Mouse (Mus musculus) E14TG2a.4 (cell line): Measurements from ENCODE around the gene Ctnnbl1.

ENCODE experiments used
- H3K27me3 ChIP-seq: 2 replicates; pipeline ENCODE4 v1.6.1; 2014; ENCODE audit warnings: low read length, control low read depth; ENCODE audit not compliant: insufficient read depth
- H3K36me3 ChIP-seq: 2 replicates; pipeline ENCODE4 v1.6.1; 2014; ENCODE audit warnings: low read length, control low read depth; ENCODE audit not compliant: insufficient read depth
- H3K4me1 ChIP-seq: replicated peaks from 2 replicates; pipeline ENCODE4 v1.6.1; 2014; ENCODE audit warnings: low read depth, low read length, control low read depth
- H3K4me3 ChIP-seq: replicated peaks from 2 replicates; pipeline ENCODE4 v1.5.1; 2014; ENCODE audit warnings: mild to moderate bottlenecking, low read length
- H3K9me3 ChIP-seq: 2 replicates; pipeline ENCODE4 v1.6.1; 2014; ENCODE audit warnings: low read length, control low read depth
- CTCF ChIP-seq: conservative IDR thresholded peaks from 2 replicates; pipeline ENCODE4 v1.5.1; 2014; ENCODE audit warnings: low read length
- NANOG ChIP-seq: IDR thresholded peaks from 2 replicates; pipeline ENCODE4 v1.6.1; 2014; ENCODE audit warnings: borderline replicate concordance, low read length, mixed read lengths
- POU5F1 ChIP-seq: IDR thresholded peaks from 2 replicates; pipeline ENCODE4 v1.6.1; 2014; ENCODE audit warnings: low read length, borderline replicate concordance

Ctnnbl1 gene

DNA sequence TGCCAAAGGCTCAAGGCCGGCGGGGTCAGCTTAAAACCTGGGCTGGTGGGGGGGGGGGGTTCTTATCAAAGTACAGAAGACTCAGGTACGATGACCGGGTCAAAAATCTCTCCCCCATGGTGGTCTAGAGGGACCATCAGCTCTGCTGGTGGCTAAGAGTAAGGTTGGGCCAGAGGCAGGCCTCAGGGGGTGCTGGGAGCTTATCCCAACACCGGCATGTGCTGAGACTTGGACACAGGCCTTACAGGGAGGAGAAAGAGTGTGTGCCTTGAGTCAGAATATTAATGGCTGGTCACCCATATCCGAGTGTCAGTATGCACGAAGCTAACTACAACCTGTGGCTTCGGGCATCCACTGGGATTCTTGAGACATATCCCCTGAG, 31.4 kb upstream of the Ctnnbl1 start:
- no peak for TF ChIP-seq NANOG
- no peak for TF ChIP-seq POU5F1
- no peak for TF ChIP-seq CTCF
- Histone ChIP-seq H3K4me1 (peaks cover 46% of the 10 kb centered on the region), H3K9me3 (no peaks in the 10 kb centered on the region), H3K27me3 (no peaks in the 10 kb centered on the region), H3K36me3 (no peaks in the 10 kb centered on the region), H3K4me3 (no peak overlapping the region)

DNA sequence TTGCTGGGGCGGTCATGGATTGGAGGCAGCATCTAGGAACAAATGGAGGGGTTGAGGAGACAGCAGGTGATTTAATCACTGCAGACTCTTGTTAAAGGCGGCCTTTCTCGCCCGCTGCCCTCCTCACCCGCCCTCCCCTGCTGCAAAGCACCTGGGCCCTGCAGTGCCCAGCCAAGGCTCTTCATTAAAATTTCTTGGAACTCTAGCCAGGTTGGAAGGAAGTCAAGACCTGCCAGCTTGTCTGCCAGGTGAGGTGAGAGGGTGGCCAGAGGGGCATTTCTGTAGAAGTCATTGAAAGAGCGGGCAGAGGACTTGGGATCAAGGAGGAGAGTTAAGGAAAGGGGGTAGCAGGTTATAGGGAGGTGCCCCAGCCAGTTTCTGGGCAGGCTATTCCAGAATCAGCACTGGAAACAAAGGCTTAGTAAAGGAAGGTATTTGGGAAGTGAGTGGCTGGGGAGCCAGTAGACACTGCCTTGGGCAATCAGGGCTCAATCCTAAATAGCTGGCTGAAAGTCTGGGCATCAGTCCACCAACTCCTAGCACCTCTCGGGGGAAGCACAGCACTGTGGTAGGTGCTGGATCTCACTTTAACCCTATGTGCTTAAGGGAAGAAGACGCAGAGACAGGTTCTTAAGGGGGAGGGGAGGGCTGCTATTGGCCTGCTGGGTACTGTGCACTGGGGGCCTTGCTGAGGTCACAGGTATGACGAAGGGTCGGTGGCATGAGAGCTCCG, 29.8 kb upstream of the Ctnnbl1 start:
- TF ChIP-seq NANOG, result no peak
- no peak for TF ChIP-seq CTCF
- no peak for TF ChIP-seq POU5F1
- H3K27me3 ChIP-seq, result no peaks in the 10 kb centered on the region
- no peaks in the 10 kb centered on the region for H3K9me3 ChIP-seq
- H3K4me1 ChIP-seq, result peaks cover 46% of the 10 kb centered on the region
- no peaks in the 10 kb centered on the region for H3K36me3 ChIP-seq
- no peak overlapping the region for H3K4me3 ChIP-seq

DNA sequence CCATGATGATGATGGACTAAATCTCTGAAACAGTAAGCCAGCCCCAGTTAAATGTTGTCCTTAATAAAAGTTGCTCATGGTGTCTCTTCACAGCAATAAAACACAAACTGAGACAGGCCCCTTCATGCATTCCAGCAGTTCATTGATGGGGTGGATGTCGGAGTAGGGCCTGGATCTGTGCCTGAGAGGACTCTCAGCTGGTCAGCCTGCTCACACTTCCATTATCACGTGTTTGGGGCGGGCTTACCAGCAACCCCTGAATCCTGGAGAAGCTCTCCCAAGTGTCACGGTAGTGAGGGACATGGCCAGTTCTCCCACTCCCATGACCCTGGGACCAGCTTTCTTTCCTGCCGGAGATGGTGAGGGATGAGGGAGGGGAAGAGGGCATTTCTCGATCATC, 24.5 kb upstream of the Ctnnbl1 start:
- H3K36me3 ChIP-seq, result no peaks in the 10 kb centered on the region
- H3K4me1 ChIP-seq, result peaks cover 3% of the 10 kb centered on the region
- TF ChIP-seq CTCF, result no peak
- TF ChIP-seq NANOG, result no peak
- no peak for TF ChIP-seq POU5F1
- no peak overlapping the region for H3K4me3 ChIP-seq
- no peaks in the 10 kb centered on the region for H3K9me3 ChIP-seq
- H3K27me3 ChIP-seq, result no peaks in the 10 kb centered on the region

- H3K4me3 ChIP-seq, result no peak overlapping the region
- no peaks in the 10 kb centered on the region for H3K27me3 ChIP-seq
- no peaks in the 10 kb centered on the region for H3K9me3 ChIP-seq
- no peaks in the 10 kb centered on the region; the same call in none of the 2 replicates for H3K4me1 ChIP-seq
- H3K36me3 ChIP-seq, result no peaks in the 10 kb centered on the region
- TF ChIP-seq NANOG, result no peak
- TF ChIP-seq POU5F1, result no peak
- no peak for TF ChIP-seq CTCF
Measured at GRCm38 (mm10) chr2:157715586-157716191, 21.5 kb upstream of the Ctnnbl1 start.

DNA sequence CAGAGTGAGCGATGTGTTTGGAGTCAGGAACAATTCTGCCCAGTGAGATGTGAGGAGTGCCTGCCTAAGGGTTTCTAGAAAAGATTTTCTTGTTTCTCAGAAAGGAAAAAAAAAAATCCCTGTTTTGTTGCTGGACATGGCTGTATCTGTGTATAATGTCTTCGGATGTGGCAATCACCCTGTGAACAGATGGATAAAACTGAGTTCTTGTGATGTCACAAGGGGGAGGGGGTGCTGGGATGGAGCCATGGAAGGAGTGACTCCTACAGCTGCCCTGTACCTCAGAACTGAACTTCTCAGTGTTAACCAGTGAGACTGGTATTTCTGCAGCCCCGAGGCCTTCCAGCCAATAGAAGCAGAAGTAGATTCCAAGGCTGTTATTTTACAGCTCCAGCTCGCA, 18.8 kb upstream of the Ctnnbl1 start:
- no peaks in the 10 kb centered on the region for H3K9me3 ChIP-seq
- H3K4me1 ChIP-seq, result no peaks in the 10 kb centered on the region; the same call in none of the 2 replicates
- no peak for TF ChIP-seq POU5F1
- TF ChIP-seq NANOG, result no peak
- TF ChIP-seq CTCF, result no peak
- no peaks in the 10 kb centered on the region; the same call in 1 of the 2 replicates for H3K27me3 ChIP-seq
- H3K4me3 ChIP-seq, result no peak overlapping the region
- H3K36me3 ChIP-seq, result no peaks in the 10 kb centered on the region

DNA sequence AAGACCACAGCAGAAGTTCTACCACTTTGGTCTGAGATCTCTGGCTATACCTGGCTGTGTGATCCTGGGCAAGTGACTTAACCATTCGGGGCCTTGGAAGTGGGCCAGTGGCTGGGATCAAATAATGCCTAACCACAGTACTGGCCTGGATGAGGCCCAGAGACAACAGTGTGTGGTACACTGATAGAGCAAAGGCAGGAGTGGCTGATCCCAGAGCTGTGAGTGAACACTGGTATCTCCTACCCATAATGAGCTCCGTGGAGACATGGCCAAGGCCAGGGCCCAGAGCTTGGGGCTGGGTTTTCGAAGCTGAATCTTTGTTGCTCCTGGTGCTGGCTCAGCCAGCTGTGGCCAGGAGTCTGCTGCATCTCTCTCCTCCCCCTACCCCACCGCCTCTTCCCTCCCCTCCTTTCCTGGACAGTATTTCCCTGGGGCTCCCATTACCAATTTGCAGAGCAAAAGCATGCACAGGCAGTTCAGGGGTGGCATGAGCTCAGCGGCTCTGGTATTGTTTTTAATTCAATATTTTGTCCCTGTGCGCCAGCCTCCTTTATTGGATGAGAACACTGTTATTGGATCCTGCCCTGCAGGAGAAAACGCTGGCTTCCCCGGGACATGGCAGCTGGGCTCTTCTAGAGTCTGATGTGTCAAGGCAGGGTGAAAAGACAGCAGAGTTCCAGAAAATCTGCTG, 13.2 kb upstream of the Ctnnbl1 start:
- TF ChIP-seq NANOG, result no peak
- TF ChIP-seq CTCF, result no peak
- no peak for TF ChIP-seq POU5F1
- H3K4me3 ChIP-seq, result no peak overlapping the region
- H3K36me3 ChIP-seq, result no peaks in the 10 kb centered on the region

GRCm38 (mm10) chr2:157724574-157724914, 12.7 kb upstream of the Ctnnbl1 start:
- peaks cover 6% of the 10 kb centered on the region; the same call in 1 of the 2 replicates for H3K27me3 ChIP-seq
- no peaks in the 10 kb centered on the region for H3K36me3 ChIP-seq
- no peaks in the 10 kb centered on the region; the same call in none of the 2 replicates for H3K4me1 ChIP-seq
- no peak overlapping the region for H3K4me3 ChIP-seq
- no peaks in the 10 kb centered on the region for H3K9me3 ChIP-seq
- TF ChIP-seq CTCF, result no peak
- TF ChIP-seq POU5F1, result no peak
- TF ChIP-seq NANOG, result no peak

More for the DNA sequence above, 13.2 kb upstream of the Ctnnbl1 start:
- H3K9me3 ChIP-seq, result no peaks in the 10 kb centered on the region
- no peaks in the 10 kb centered on the region; the same call in none of the 2 replicates for H3K4me1 ChIP-seq
- peaks cover 4% of the 10 kb centered on the region; the same call in 1 of the 2 replicates for H3K27me3 ChIP-seq

GRCm38 (mm10) chr2:157744619-157745018, 7.4 kb downstream of the Ctnnbl1 start:
- TF ChIP-seq CTCF, result no peak
- TF ChIP-seq NANOG, result no peak
- no peak for TF ChIP-seq POU5F1
- Histone ChIP-seq H3K27me3 (no peaks in the 10 kb centered on the region), H3K9me3 (no peaks in the 10 kb centered on the region), H3K4me1 (peaks cover 57% of the 10 kb centered on the region), H3K4me3 (no peak overlapping the region), H3K36me3 (peaks cover 20% of the 10 kb centered on the region)
